Mouse (Mus musculus) left cerebral cortex, adult 9 months (tissue): ENCODE measurements around the gene Bcl7b.

Source experiments
- DNase-seq, 2 experiments: peaks; one replicate each; pipeline ENCODE4 v3.0.0; 2022; ENCODE audit warnings: low spot score in 2 of 2

Bcl7b gene

DNA sequence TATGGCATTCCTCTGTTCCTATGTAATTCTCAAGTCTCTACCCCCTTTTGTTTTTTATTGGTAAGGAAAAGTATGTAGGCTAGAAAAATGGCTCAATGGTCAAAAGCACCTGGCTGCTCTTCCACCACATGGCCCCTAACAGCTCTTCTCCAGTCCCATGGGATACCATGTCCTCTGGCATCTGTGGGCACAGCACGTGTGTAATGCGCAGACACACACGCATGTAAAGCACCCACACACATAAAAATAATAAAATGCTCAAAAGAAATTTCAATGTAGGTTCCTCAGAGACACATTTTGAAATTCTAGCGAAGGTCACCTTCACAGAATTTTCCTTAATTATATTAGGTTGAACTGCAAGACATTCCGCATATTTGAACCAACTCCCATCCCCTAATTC lies 1.4 kb downstream of the Bcl7b start:
- no peak for DNase-seq

DNA sequence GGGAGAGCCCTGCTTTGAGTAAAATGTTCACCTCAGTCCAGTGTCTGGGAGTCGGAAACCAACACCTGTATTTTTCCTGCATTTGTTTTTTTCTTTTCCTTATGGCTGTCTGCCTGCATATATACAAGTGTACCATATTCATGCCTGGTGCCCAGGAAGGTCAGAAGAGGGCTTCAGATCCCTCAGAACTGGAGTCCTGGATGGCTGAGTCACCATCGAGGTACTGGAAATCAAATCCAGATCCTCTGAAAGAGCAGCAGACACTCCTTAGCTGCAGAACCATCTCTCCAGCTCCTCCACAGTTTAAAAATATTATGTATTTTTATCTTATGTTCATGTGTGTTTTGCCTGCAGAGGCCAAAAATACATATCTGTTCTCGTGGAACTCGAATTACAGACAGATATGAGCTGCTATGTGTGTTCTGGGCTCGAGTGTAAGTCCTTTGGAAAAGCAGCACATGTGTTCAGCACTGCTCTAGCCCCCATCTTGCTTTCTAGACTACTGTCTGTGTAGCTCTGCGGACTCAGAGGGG lies 3.7 kb downstream of the Bcl7b start:
- no peak for DNase-seq

DNA sequence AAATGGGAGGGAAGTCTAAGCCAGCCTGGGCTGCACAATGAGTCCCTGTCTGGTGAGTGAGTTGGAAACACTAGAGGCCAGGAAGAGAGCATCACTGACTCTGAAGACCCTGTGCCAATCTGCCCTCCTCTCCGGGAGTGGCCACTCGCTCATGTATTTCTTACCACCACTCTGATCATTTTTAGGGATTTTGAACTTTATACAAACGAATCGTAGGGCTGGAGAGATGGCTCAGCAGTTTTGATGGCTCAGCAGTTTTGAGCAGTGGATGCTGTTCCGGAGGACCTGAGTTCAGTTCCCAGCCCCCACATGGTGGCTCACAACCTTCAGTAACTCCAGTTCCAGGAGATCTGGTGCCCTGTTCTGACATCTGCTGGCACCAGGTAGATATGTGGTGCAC lies 4.9 kb downstream of the Bcl7b start:
- DNase-seq, result no peak

DNA sequence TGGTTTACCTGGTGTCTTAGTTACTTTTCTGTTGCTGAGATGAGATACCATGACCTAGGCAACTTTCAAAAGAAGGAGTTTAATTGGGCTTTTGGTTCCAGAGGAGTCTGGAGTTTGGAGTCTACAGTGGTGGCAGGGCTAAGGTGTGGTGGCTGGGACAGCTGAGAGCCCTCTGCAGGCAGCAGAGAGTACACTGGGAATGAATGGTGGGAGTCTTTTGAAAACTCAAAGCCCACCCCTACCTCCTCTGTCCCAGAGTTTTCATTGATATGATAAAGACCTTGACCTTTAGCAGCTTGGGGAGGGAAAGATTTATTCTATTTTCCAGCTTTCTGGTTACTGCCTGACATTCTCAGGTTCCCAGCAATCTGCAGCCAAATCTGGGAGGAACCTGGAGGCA lies 7.0 kb downstream of the Bcl7b start:
- DNase-seq, result no peak

- no peak for DNase-seq
Measured at GRCm38 (mm10) chr5:135178523-135178922, 10.4 kb downstream of the Bcl7b start.

DNA sequence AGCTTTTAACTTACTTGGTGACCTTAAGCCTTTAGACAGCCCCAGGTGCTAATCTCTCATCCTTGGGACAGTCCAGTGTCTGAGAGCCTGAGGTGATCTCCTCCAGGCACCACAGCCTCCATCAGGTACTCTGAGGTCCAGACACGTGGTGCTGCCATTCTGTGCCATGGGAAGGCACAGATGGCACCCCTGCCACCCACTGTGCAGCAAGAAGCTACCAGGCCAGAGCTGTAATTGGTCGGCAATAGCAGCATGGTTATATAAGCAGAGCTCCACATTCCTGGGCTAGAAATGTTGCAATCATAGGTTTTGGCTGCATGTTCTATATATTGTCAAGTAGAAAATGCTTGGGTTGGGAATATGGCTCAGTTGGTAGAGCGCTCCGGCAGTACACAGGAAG lies 10.9 kb downstream of the Bcl7b start:
- peak; percentile 57 to 74 for DNase-seq

DNA sequence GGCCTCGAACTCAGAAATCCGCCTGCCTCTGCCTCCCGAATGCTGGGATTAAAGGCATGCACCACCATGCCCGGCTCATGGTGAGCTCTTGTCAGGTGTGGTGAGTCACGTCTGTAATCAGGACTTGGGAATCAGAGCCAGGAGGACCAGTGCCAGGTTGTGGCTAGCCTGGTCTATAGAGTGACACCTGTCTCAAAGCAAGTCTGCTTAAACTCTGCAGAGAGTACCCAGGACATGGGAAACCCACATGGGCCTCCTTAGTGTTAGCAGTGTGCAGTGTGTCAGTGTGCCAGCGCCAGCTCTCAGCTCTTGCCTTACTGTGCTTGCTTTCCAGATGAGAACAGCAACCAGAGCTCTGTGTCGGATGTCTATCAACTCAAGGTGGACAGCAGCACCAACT lies 11.5 kb downstream of the Bcl7b start:
- DNase-seq, result no peak

- no peak for DNase-seq
Measured at GRCm38 (mm10) chr5:135180796-135181195, 12.7 kb downstream of the Bcl7b start.

GRCm38 (mm10) chr5:135181776-135182175 lies 13.7 kb downstream of the Bcl7b start:
- DNase-seq, result no peak

DNA sequence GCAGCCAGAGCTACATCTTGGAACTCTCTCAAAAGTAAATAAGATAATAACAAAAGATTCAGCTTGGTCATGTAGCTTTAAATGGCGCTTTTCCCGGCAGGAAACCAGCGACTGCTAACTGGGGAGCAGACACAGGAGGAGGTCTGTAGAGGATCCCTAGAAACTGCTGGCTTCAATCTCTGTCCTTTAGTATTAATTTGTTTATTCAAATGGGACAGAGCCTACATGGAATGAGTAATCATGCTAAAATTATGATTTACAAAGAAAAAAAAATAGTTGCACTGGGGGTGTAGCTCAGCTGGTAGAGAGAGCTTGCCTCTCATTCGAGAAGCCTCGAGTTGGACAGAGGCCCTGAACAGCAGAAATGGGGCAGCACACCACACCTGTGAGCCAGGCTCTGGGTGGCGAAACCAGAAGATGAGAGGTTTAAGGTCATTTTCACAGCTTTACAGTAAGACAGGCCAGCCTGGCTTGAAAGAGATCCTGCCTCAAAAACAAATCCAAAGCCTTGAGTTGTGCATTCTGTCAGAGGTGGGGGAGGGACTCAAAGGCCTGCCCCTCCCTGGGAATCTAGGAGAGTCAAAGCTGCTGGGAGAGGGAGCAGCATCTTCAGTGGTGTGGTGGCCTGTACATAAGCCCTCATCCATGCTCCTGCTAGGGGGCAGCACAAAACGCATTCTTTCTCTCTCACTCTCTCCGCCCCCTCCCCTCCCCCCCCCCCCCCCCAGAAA lies 15.2 kb downstream of the Bcl7b start:
- peak in 1 of 2 experiments; percentile 63 for DNase-seq

DNA sequence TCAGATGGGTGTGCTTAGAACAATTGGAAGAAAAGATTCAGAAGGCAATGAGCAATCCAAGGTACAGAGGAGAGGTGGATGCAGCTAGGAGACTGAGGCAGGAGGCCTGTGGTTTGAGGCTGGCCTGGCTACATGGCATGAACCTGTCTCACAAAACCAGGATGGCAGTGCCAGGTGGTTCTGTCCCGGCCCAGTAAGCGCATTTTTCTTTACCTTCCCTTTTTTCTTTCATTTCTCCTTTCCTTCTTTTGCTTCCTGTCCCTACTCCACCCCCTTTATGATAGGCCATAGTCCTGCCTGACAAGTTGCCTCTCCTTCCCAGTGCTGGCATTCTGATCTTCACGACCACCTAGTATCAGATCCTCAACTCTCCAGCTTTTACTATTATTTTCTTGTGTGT lies 16.9 kb downstream of the Bcl7b start:
- no peak for DNase-seq

DNA sequence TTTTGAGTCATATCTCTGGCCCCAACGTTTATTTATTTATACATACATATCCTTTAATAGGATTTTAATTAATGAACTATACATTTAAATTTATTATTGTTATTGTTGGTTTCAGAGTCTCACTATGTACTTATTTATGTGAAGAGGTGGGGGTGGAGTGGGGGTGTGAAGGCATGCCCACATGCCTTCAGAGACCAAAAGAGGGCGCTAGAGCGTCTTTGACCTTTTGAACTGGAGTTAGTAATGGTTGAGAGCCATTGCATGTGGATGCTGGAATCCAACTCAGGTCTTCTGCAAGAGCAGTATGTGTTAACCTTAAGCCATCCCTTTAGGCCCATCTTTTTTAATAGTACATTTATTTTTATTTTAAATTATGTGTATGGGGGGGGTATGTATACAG lies 17.5 kb downstream of the Bcl7b start:
- no peak for DNase-seq

- no peak for DNase-seq
Measured at GRCm38 (mm10) chr5:135186231-135186620, 18.1 kb downstream of the Bcl7b start.

DNA sequence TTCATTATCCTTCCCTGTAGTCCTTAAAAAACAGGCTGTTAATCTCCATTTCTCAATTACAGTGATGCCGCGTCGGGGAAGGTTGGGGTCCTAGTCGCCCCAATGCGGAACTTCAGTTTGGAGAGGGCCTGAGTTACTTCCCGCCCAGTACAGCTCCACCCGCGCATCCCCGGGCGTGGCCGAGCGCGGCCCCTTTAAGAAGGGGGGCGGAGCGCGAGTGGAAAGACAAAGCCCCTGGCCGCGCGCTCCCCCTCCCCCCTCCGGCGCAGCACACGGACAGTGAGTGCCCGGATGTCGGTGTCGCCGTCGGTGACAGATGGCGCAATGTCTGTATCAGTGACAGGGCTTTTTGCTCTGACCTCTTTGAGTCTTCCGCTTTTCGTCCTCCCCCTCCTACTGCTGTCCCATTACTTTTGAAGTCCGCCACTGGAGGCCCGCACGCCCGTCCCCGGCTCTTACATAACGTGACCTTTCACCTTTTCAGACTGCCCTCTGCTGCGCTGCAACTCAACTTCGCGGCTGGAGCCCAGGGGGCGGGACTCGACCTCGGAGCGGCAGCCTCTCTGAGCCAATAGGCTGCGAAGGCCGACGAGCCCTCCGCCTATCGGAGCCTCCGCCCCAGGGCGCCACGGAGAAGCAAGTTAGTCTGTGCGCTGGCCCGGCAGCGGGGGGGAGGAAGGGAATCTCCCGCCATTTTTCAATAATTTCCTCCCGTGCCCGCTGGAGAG lies 18.7 kb downstream of the Bcl7b start, which contains the start of gene Baz1b:
Baz1b (plus strand) TSS at position 644 of the 728 bp plus-strand sequence.
- peak; percentile 97 to 99 for DNase-seq

DNA sequence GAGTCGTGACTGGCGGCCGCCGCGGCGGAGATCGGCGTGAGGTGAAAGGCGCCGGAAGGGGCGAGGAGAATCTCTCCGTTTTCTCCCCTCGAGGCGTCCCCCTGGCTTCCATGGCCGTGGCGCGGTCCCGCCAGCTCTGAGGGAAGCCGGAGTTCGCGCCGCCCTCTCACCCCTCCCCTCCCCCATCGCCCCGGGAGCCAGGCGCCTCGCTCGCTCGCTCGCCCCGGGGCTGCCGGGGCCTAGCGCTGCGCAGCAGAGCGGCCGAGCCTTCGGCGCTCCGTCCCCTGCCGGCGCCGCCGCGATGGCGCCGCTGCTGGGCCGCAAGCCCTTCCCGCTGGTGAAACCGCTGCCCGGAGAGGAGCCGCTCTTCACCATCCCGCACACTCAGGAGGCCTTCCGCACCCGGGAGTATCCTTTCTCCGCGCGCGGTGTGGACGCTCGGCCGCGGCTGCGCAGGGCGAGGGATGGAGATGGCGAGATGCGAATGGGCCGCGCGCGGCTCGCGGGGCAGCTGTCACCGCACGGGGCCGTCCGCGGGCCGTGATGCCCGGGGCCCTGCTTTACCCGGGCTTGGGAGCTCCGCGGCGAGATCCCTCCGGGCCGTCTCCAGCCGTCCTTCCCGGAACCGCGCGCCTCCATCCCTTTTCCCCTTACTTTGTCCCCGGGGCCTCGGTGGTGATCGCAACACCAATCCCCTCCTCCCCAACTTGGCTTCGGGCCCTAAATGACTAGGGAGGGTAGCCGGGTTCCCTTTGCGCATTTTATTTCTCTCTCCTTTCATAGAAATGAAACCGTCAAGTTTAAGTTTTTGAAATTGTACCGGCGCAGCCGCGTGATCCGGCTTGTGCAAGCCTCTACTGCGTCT lies 19.5 kb downstream of the Bcl7b start:
- no peak for DNase-seq

DNA sequence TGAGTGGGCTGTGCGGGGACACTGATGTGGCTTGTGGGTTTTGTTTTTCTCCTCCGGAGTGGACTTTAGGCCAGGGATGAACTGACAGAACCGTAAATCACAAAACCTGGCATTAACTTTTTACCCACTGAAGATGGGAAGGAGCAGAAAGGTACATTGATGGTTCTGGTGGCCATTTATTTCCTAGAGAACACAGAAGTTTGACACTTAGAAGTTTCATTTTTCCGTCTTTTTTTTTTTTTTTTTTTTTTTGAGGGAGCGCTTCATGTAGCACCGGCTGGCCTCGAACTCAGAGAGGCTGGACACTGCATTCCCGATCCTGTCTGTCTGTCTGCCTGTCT lies 20.1 kb downstream of the Bcl7b start:
- no peak for DNase-seq

- no peak for DNase-seq
Measured at GRCm38 (mm10) chr5:135189281-135190022, 21.4 kb downstream of the Bcl7b start.

DNA sequence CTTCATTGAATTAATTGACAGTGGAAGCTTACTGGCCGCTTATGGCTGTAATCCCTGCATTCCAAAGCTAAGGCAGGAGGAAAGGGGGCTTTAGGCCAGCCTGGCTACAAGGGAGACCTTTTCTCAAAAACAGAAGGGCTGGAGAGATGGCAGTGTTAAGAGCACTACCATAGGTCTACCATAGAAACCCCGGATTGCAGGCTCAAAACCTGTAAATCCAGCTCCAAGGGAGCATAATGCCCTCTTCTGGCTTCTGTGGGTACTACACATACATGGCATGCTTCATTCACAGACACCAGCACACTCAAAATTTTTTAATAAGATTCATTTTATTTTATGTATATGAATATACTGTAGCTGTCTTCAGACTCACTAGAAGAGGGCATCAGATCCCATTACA lies 23.5 kb downstream of the Bcl7b start:
- peak in 1 of 2 experiments; percentile 76 for DNase-seq

DNA sequence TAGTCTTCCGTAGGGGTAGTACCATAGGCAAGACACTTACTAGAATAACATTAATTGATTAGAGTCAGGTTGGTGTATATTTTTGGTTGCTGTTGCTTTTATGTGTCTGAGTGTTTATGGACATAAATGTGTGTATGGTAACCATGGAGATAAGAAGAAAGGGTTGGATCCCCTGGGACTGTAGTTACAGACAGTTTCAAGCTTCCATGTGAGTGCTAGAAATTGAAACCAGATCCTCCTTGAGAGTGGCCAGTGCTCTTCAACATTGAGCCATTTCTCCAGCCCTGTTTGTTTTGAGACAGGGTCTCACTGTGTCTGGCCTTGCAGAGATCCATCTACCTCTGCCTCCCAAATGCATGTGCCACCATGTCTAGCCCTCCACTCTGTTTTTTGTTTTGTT lies 24.3 kb downstream of the Bcl7b start:
- DNase-seq, result no peak

DNA sequence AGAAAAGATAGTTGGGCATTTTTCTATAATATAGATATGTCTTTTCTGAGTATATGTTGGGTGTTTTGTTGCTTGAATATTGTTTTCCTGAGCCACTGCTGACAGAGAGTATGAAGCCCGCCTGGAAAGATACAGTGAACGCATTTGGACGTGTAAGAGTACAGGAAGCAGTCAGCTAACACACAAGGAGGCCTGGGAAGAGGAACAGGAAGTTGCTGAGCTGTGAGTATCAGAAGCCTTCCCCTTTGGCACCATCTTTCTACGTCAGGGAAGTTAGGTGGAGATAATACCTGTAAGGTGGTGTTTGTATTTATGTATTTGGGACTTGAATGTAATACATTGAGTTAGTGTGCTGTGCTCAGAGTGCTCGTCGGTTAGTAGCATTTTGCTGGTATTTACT lies 28.3 kb downstream of the Bcl7b start:
- DNase-seq, result no peak

DNA sequence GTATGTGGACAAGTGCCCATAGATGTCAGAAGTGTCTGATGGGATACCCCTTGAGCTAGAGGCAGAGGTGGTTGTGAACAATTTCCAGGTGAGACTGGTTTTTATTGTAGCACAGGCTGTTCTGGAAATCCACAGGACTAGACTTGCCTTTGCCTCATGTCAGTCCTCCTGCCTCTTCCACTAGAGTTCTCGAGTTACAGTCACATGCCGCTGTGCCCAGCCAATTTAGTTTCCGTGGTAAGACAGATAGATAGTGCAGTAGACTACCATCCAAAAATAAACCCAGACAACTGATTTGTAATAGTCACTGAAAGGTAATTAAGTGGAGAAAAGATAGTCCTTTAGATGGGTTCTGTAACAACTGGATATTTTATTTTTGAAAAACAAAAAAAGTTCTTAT lies 34.7 kb downstream of the Bcl7b start:
- DNase-seq, result no peak

GRCm38 (mm10) chr5:135208197-135208596 lies 40.1 kb downstream of the Bcl7b start:
- DNase-seq, result no peak
